Mouse (Mus musculus): ENCODE measurements around the gene Miga2. TPM values are rescaled to one million over a fixed set of nuclear protein-coding genes. Genes with fewer than 3 reads are reported as not detected.

Gene Miga2
- polyA plus RNA-seq, 1 experiment from 2014 or later, result 10.6 TPM

- peak; percentile 88 for DNase-seq (ENCODE audit: low spot score)
Observed at GRCm38 (mm10) chr2:30358533-30359531, 5.2 kb upstream of the Miga2 start, which contains the start of gene Sh3glb2. Sh3glb2 (minus strand) TSS chr2:30359337.

GRCm38 (mm10) chr2:30360626-30361025 lies 3.4 kb upstream of the Miga2 start:
- DNase-seq (ENCODE audit: low spot score), result no peak

GRCm38 (mm10) chr2:30362865-30363264 lies 1.2 kb upstream of the Miga2 start:
- DNase-seq (ENCODE audit: low spot score), result no peak

GRCm38 (mm10) chr2:30365281-30366069 lies 1.4 kb downstream of the Miga2 start:
- DNase-seq (ENCODE audit: low spot score), result no peak

- no peak for DNase-seq (ENCODE audit: low spot score)
Observed at GRCm38 (mm10) chr2:30366203-30366602, 2.2 kb downstream of the Miga2 start.

GRCm38 (mm10) chr2:30371544-30371943 lies 7.5 kb downstream of the Miga2 start:
- DNase-seq (ENCODE audit: low spot score), result no peak

- no peak for DNase-seq (ENCODE audit: low spot score)
Observed at GRCm38 (mm10) chr2:30372726-30373125, 8.7 kb downstream of the Miga2 start.

GRCm38 (mm10) chr2:30375893-30376292 lies 11.9 kb downstream of the Miga2 start:
- DNase-seq (ENCODE audit: low spot score), result no peak

GRCm38 (mm10) chr2:30377721-30378120 lies 13.7 kb downstream of the Miga2 start:
- no peak for DNase-seq (ENCODE audit: low spot score)

- no peak for DNase-seq (ENCODE audit: low spot score)
Observed at GRCm38 (mm10) chr2:30379307-30379706, 15.3 kb downstream of the Miga2 start.

GRCm38 (mm10) chr2:30380564-30381376 lies 16.7 kb downstream of the Miga2 start:
- DNase-seq (ENCODE audit: low spot score), result no peak

GRCm38 (mm10) chr2:30381377-30381725 lies 17.3 kb downstream of the Miga2 start:
- no peak for DNase-seq (ENCODE audit: low spot score)

GRCm38 (mm10) chr2:30384814-30385213 lies 20.8 kb downstream of the Miga2 start:
- DNase-seq (ENCODE audit: low spot score), result no peak

GRCm38 (mm10) chr2:30385591-30385990 lies 21.6 kb downstream of the Miga2 start:
- no peak for DNase-seq (ENCODE audit: low spot score)

GRCm38 (mm10) chr2:30386913-30387312 lies 22.9 kb downstream of the Miga2 start:
- no peak for DNase-seq (ENCODE audit: low spot score)

- DNase-seq (ENCODE audit: low spot score), result no peak
Observed at GRCm38 (mm10) chr2:30389000-30389399, 25.0 kb downstream of the Miga2 start.

GRCm38 (mm10) chr2:30392114-30392576 lies 28.1 kb downstream of the Miga2 start, which contains the start of gene Dolpp1:
Dolpp1 (plus strand) TSS chr2:30392254.
- DNase-seq (ENCODE audit: low spot score), result peak; percentile 98

GRCm38 (mm10) chr2:30392577-30393369 lies 28.7 kb downstream of the Miga2 start:
- DNase-seq (ENCODE audit: low spot score), result peak; percentile 88

GRCm38 (mm10) chr2:30393370-30393656 lies 29.3 kb downstream of the Miga2 start:
- no peak for DNase-seq (ENCODE audit: low spot score)

GRCm38 (mm10) chr2:30395757-30396156 lies 31.7 kb downstream of the Miga2 start:
- no peak for DNase-seq (ENCODE audit: low spot score)

Measured in thymus, postnatal 0 days (tissue).